Mouse (Mus musculus) heart, embryonic 11.5 days (tissue): Measurements from ENCODE around the gene Cyp2c50. TPM values are rescaled to one million over a fixed set of nuclear protein-coding genes. Genes with fewer than 3 reads are reported as not detected.
"Not testable (repeated sequence)": the region's sequence is repeated elsewhere in the genome, so short reads cannot be mapped to it uniquely, and the experiment has no call there.

ENCODE experiments used
- ATAC-seq: fragments of 200-750 bp; cut with Nextera tagmentation; replicated peaks from 2 replicates; pipeline ENCODE4 v1.8.0; 2017; ENCODE audit warnings: moderate library complexity; ENCODE audit not compliant: insufficient number of reproducible peaks, low FRiP score, low TSS enrichment
- H3K27ac ChIP-seq: fragments of 300-500 bp; sonication (generic); 2 replicates; pipeline ENCODE4 v1.5.1; 2014; ENCODE audit warnings: mild to moderate bottlenecking, low read depth, low read length
- H3K27me3 ChIP-seq: fragments of 300-500 bp; sonication (generic); 2 replicates; pipeline ENCODE4 v1.6.1; 2014; ENCODE audit warnings: mild to moderate bottlenecking, low read length, mixed read lengths; ENCODE audit not compliant: control insufficient read depth, insufficient read depth
- H3K36me3 ChIP-seq: fragments of 300-500 bp; sonication (generic); 2 replicates; pipeline ENCODE4 v1.6.1; 2014; ENCODE audit warnings: mild to moderate bottlenecking, low read length, moderate library complexity, mixed read lengths; ENCODE audit not compliant: control insufficient read depth, insufficient read depth
- H3K4me1 ChIP-seq: fragments of 300-500 bp; sonication (generic); 2 replicates; pipeline ENCODE4 v1.6.1; 2014; ENCODE audit warnings: low read length; ENCODE audit not compliant: control insufficient read depth, insufficient read depth
- H3K4me2 ChIP-seq: fragments of 300-500 bp; sonication (generic); 2 replicates; pipeline ENCODE4 v1.6.1; 2014; ENCODE audit warnings: mild to moderate bottlenecking, moderate library complexity
- H3K4me3 ChIP-seq: fragments of 300-500 bp; sonication (generic); 2 replicates; pipeline ENCODE4 v1.5.1; 2014; ENCODE audit warnings: low read depth, low read length
- H3K9ac ChIP-seq: fragments of 300-500 bp; sonication (generic); 2 replicates; pipeline ENCODE4 v1.6.1; 2014; ENCODE audit warnings: mild to moderate bottlenecking, low read depth, low read length, moderate library complexity
- H3K9me3 ChIP-seq: fragments of 300-500 bp; sonication (generic); replicated peaks from 2 replicates; pipeline ENCODE4 v1.6.1; 2016; ENCODE audit warnings: low read length; ENCODE audit not compliant: control insufficient read depth
- WGBS: fragments of 180-500 bp; shearing (Covaris S2); extraction: QIAGEN DNeasy Blood & Tissue Kit; methylation state at CpG from one replicate; pipeline ENCODE4 v1.1.7; 2014; ENCODE audit not compliant: insufficient replicate concordance; 5-methylcytosine and 5-hydroxymethylcytosine counted together
- polyA plus RNA-seq: library from polyadenylated mRNA; unstranded; fragments of >200 nt; fragmentation: Nextera tagmentation; extraction: Ambion mirVana; gene quantifications from 2 replicates; pipeline ENCODE4 v1.2.1, GENCODE M21; 2014

Cyp2c50 gene
- polyA plus RNA-seq: not detected in 2 replicates

GRCm38 (mm10) chr19:40089421-40089820 is at the start of gene Cyp2c50:
Cyp2c50 (plus strand) TSS chr19:40089688.
- ATAC-seq, H3K27ac ChIP-seq: not testable (repeated sequence)
- 96% methylated on average over 1 of the region's 1 CpGs for WGBS

GRCm38 (mm10) chr19:40073701-40074100 is 15.8 kb upstream of the Cyp2c50 start, which contains the start of gene Cyp2c54:
Cyp2c54 (minus strand) TSS chr19:40073827.
- Histone ChIP-seq H3K9me3 (no peaks in the 10 kb centered on the region), H3K27me3 (no peaks in the 10 kb centered on the region), H3K9ac (no peak within 1 kb of the TSS), H3K4me2 (no peak within 1 kb of the TSS), H3K4me1 (no peaks in the 10 kb centered on the region), H3K36me3 (no peaks in the 10 kb centered on the region), H3K27ac (no peak within 1 kb of the TSS), H3K4me3 (no peak within 1 kb of the TSS)
- no peak for ATAC-seq

More at GRCm38 (mm10) chr19:40089421-40089820, at the start of gene Cyp2c50:
- not testable (repeated sequence) for H3K9ac ChIP-seq, H3K36me3 ChIP-seq, H3K4me3 ChIP-seq, H3K9me3 ChIP-seq, H3K4me2 ChIP-seq, H3K4me1 ChIP-seq, H3K27me3 ChIP-seq

- Histone ChIP-seq H3K9ac (no peak overlapping the region), H3K36me3 (no peaks in the 10 kb centered on the region), H3K4me3 (no peak overlapping the region), H3K4me2 (no peak overlapping the region), H3K27ac (no peak overlapping the region), H3K9me3 (no peaks in the 10 kb centered on the region), H3K27me3 (no peaks in the 10 kb centered on the region), H3K4me1 (no peaks in the 10 kb centered on the region)
- no peak for ATAC-seq
- WGBS: 78% methylated on average over 1 of the region's 1 CpGs
These were observed 1.1 kb upstream of the Cyp2c50 start for GRCm38 (mm10) chr19:40088381-40088780.

GRCm38 (mm10) chr19:40091111-40091510 is 1.6 kb downstream of the Cyp2c50 start:
- H3K27me3 ChIP-seq: no peaks in the 10 kb centered on the region
- H3K27ac ChIP-seq: no peak overlapping the region
- H3K4me2 ChIP-seq: no peak overlapping the region
- ATAC-seq: no peak
- no peaks in the 10 kb centered on the region for H3K4me1 ChIP-seq
- no peak overlapping the region for H3K4me3 ChIP-seq
- no peak overlapping the region for H3K9ac ChIP-seq
- WGBS: 77% methylated on average over 3 of the region's 3 CpGs
- no peaks in the 10 kb centered on the region for H3K9me3 ChIP-seq
- H3K36me3 ChIP-seq: no peaks in the 10 kb centered on the region

GRCm38 (mm10) chr19:40119624-40120023 is 30.1 kb downstream of the Cyp2c50 start:
- H3K9me3 ChIP-seq, H3K9ac ChIP-seq, H3K4me1 ChIP-seq, H3K4me2 ChIP-seq, H3K4me3 ChIP-seq, H3K27me3 ChIP-seq, ATAC-seq, H3K27ac ChIP-seq, H3K36me3 ChIP-seq: not testable (repeated sequence)
- 72% methylated on average over 13 of the region's 13 CpGs for WGBS

GRCm38 (mm10) chr19:40125165-40125564 is 35.7 kb downstream of the Cyp2c50 start:
- H3K9ac ChIP-seq, H3K4me3 ChIP-seq, H3K36me3 ChIP-seq, H3K4me2 ChIP-seq, H3K9me3 ChIP-seq, H3K27me3 ChIP-seq, H3K4me1 ChIP-seq, ATAC-seq, H3K27ac ChIP-seq: not testable (repeated sequence)
- WGBS: 82% methylated on average over 3 of the region's 3 CpGs

- H3K4me3 ChIP-seq, H3K9me3 ChIP-seq, H3K27me3 ChIP-seq, H3K9ac ChIP-seq, H3K36me3 ChIP-seq, ATAC-seq, H3K27ac ChIP-seq, H3K4me1 ChIP-seq, H3K4me2 ChIP-seq: not testable (repeated sequence)
- WGBS: 28% methylated on average over 2 of the region's 2 CpGs
These were observed 37.5 kb downstream of the Cyp2c50 start for GRCm38 (mm10) chr19:40126996-40127395.

Other genes with a start within 250 kb of the Cyp2c50 start
- gene Cyp2c69, start 202.9 kb upstream of the Cyp2c50 start, polyA plus RNA-seq: not detected in 2 replicates
- not detected in 2 replicates for gene Cyp2c37, start 97.3 kb upstream of the Cyp2c50 start, polyA plus RNA-seq
- gene Cyp2c54, start 15.9 kb upstream of the Cyp2c50 start, polyA plus RNA-seq: not detected in 2 replicates
- not detected in 2 replicates for gene Cyp2c70, start 97.6 kb downstream of the Cyp2c50 start, polyA plus RNA-seq
- gene Pdlim1, start 182.2 kb downstream of the Cyp2c50 start, polyA plus RNA-seq: 318 and 322 TPM in 2 replicates